Mouse (Mus musculus) ovary, postnatal 14 days (tissue): ENCODE results near the gene Anks6.

Experiments used
- DNase-seq: peaks from one replicate; pipeline ENCODE4 v3.0.0; 2022; ENCODE audit warnings: low spot score

Gene Anks6

GRCm38 (mm10) chr4:46989842-46990241 is 67.4 kb downstream of the Anks6 start:
- no peak for DNase-seq

DNA sequence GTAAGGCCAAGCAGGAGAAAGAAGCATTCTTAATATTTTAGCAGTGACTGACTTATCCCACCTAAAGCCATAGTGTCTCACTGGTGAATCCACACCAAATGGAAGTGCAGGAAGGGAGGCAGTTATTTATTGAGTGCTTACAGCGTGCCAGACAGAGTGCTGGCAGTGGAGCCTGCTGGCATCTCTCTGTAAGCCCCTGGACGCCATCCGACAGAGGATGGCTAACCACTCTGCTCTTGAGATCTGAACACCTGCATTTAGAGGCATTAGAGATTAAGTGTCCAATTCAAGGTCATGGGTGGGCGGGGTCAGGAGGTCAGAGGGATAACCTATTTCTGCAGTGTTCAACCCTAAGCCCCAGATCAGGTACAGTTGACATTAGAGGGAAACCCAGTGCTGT is 68.4 kb downstream of the Anks6 start:
- DNase-seq, result no peak

- DNase-seq, result no peak
Measured at GRCm38 (mm10) chr4:46988257-46988656, 69.0 kb downstream of the Anks6 start.

GRCm38 (mm10) chr4:46987809-46988208 is 69.4 kb downstream of the Anks6 start:
- no peak for DNase-seq

DNA sequence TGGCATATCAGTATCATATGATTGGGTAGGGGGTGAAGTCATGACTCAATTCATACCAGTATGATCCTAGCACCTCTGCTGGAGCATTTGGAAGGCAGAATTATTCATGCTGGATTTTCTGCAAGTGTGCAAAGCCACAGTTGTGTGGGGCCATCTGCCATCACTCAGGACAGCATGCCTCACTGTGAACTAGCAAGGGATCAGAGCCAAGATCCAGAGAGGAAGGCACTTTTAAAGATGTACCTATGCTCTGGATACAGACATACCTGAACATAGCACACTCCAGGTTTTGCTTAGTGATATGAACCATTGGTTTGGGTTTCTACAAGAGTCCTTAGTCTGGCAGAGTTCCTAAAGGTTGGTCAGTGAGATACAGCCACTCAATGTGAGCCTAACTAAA is 71.2 kb downstream of the Anks6 start:
- no peak for DNase-seq

- no peak for DNase-seq
Measured at GRCm38 (mm10) chr4:46982912-46983311, 74.3 kb downstream of the Anks6 start.

- DNase-seq, result no peak
Measured at GRCm38 (mm10) chr4:46982094-46982493, 75.1 kb downstream of the Anks6 start.

- DNase-seq, result no peak
Measured at GRCm38 (mm10) chr4:46978371-46978770, 78.9 kb downstream of the Anks6 start.

- DNase-seq, result no peak
Measured at GRCm38 (mm10) chr4:46977161-46977560, 80.1 kb downstream of the Anks6 start.

DNA sequence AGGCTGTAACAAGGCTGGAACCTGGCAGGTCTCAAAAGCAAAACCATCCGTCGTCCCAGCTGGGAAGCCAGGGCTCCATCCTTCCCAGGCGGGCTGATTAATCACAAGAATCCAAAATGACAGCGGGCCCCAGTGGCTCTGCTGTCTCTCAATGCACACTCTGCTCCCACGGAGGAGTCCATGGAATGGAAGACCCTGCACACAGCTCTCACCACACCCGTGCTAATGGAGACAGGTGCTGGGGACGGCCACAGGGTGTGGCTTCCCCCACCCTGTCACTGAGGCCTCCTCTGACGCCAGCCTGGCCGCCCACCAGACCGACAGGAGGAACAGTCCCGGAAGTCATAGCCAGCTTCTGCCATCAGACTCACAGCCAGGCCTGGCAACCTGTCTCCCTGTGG is 80.6 kb downstream of the Anks6 start:
- DNase-seq, result no peak

DNA sequence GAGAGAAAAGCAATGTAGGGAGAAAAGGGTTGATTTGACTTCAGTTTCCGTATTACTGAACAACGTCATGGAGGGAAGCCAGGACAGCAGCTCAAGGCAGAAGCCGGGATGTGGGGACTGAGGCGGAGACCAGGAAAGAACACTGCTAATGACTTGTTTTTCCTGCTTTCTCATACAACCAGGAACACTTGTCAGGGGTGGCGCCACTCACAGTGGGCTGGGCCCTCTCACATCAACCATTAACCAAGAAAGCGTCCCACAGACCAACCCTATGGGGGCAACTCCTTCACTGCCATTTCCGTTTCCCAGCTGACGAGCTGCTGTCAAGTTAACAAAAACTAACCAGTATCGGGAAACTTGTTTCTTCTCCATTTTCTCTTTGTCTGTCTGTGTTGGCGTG is 83.9 kb downstream of the Anks6 start:
- DNase-seq, result no peak

DNA sequence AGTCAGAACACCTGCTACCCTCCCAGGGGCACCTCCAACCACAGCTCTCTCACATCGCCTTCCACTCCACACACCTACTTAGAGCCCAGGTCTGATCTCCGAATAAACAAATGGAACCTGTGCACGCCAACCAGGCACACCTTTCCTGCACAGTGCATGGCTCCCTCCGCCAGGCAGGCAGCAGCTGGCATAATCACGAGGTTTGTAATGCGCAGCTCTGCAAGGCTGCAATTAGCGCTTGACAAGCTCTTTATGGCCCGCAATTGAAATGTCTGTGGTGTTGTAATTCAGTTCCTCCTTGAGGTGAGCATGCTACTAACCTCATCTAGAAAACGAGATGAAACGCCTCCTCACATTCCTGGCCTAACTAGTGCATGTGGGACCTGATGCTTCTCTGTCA is 89.2 kb downstream of the Anks6 start:
- DNase-seq, result no peak

- no peak for DNase-seq
Measured at GRCm38 (mm10) chr4:46966551-46966950, 90.7 kb downstream of the Anks6 start.
